Mouse (Mus musculus) G1E (cell line): ENCODE measurements around the gene Csnk1g1.

Source experiments
- CTCF ChIP-seq: IDR thresholded peaks from 2 replicates; pipeline ENCODE4 v1.5.1; 2012; ENCODE audit warnings: low read depth, low read length, inconsistent platforms, mixed read lengths
- GATA1 ChIP-seq: IDR thresholded peaks from 2 replicates; pipeline ENCODE4 v1.6.1; 2012; ENCODE audit warnings: borderline replicate concordance, low read length, inconsistent platforms, mixed read lengths
- GATA2 ChIP-seq: IDR thresholded peaks from 2 replicates; pipeline ENCODE4 v1.6.1; 2012; ENCODE audit warnings: low read depth, low read length, inconsistent platforms, borderline replicate concordance
- POLR2AphosphoS5 ChIP-seq: IDR thresholded peaks from 2 replicates; pipeline ENCODE4 v1.6.1; 2012; ENCODE audit warnings: low read depth, low read length, inconsistent platforms; ENCODE audit not compliant: insufficient replicate concordance
- TAL1 ChIP-seq: conservative IDR thresholded peaks from 2 replicates; pipeline ENCODE4 v1.6.1; 2012; ENCODE audit warnings: low read depth, low read length, inconsistent platforms, mixed read lengths

- TF ChIP-seq CTCF (no peak), TAL1 (no peak), POLR2AphosphoS5 (no peak), GATA2 (no peak), GATA1 (no peak)
These were observed 130.6 kb downstream of the Csnk1g1 start for GRCm38 (mm10) chr9:66039290-66039689.
